Mouse (Mus musculus) embryonic facial prominence, embryonic 13.5 days (tissue): ENCODE results near the gene Itpkc. TPM values are rescaled to one million over a fixed set of nuclear protein-coding genes. Genes with fewer than 3 reads are reported as not detected.
A peak's percentile ranks its signal among the peaks of the same experiment; 100 is the strongest.

Source experiments
- ATAC-seq: fragments of 200-750 bp; cut with Nextera tagmentation; 2 replicates; pipeline ENCODE4 v1.8.0; 2017; ENCODE audit warnings: low read depth; ENCODE audit not compliant: insufficient number of reproducible peaks, insufficient read depth, low FRiP score, low TSS enrichment
- H3K27ac ChIP-seq: fragments of 300-500 bp; sonication (generic); 2 replicates; pipeline ENCODE4 v1.5.1; 2015; ENCODE audit warnings: moderate library complexity, mild to moderate bottlenecking, inconsistent platforms
- H3K27me3 ChIP-seq: fragments of 300-500 bp; sonication (generic); 2 replicates; pipeline ENCODE4 v1.6.1; 2015; ENCODE audit warnings: mild to moderate bottlenecking, inconsistent platforms
- H3K36me3 ChIP-seq: fragments of 300-500 bp; sonication (generic); 2 replicates; pipeline ENCODE4 v1.6.1; 2015; ENCODE audit warnings: mild to moderate bottlenecking, inconsistent platforms
- H3K4me1 ChIP-seq: fragments of 300-500 bp; sonication (generic); 2 replicates; pipeline ENCODE4 v1.6.1; 2015; ENCODE audit warnings: inconsistent platforms
- H3K4me2 ChIP-seq: fragments of 300-500 bp; sonication (generic); 2 replicates; pipeline ENCODE4 v1.6.1; 2015; ENCODE audit warnings: moderate library complexity, mild to moderate bottlenecking, inconsistent platforms
- H3K4me3 ChIP-seq: fragments of 300-500 bp; sonication (generic); 2 replicates; pipeline ENCODE4 v1.5.1; 2015; ENCODE audit warnings: mild to moderate bottlenecking, inconsistent platforms
- H3K9ac ChIP-seq: fragments of 300-500 bp; sonication (generic); 2 replicates; pipeline ENCODE4 v1.6.1; 2015; ENCODE audit warnings: mild to moderate bottlenecking, inconsistent platforms
- H3K9me3 ChIP-seq: fragments of 300-500 bp; sonication (generic); 2 replicates; pipeline ENCODE4 v1.6.1; 2016; ENCODE audit warnings: inconsistent platforms
- WGBS: fragments of 180-500 bp; shearing (Covaris S2); methylation state at CpG from one replicate; pipeline ENCODE4 v1.1.7; 2015; ENCODE audit warnings: mixed read lengths; 5-methylcytosine and 5-hydroxymethylcytosine counted together
- microRNA counts: library from miRNA; unstranded; fragments of <30 nt; microRNA quantifications from one replicate; lab custom pipeline; 2016
- microRNA-seq: library from miRNA; unstranded; fragments of <30 nt; microRNA quantifications from one replicate; pipeline ENCODE4, GENCODE M21; 2016
- polyA plus RNA-seq: library from polyadenylated mRNA; unstranded; fragments of >200 nt; fragmentation: Nextera tagmentation; extraction: Ambion mirVana; gene quantifications from 2 replicates; pipeline ENCODE4 v1.2.1, GENCODE M21; 2015

Itpkc gene
- polyA plus RNA-seq, 1 experiment from 2014 or later = 8.3 TPM

- peaks cover 53% of the 10 kb centered on the region for H3K4me1 ChIP-seq
Observed at GRCm38 (mm10) chr7:27161744-27162143, 66.7 kb downstream of the Itpkc start.

GRCm38 (mm10) chr7:27160921-27161320 is 67.5 kb downstream of the Itpkc start:
- WGBS = 87% methylated on average over 3 of the region's 3 CpGs
- H3K4me3 ChIP-seq = no peak overlapping the region
- H3K36me3 ChIP-seq = peaks cover 72% of the 10 kb centered on the region
- H3K4me2 ChIP-seq = no peak overlapping the region
- no peak overlapping the region for H3K27ac ChIP-seq
- no peak for ATAC-seq
- peaks cover 53% of the 10 kb centered on the region for H3K4me1 ChIP-seq
- no peak overlapping the region for H3K9ac ChIP-seq
- H3K27me3 ChIP-seq = no peaks in the 10 kb centered on the region
- H3K9me3 ChIP-seq = no peaks in the 10 kb centered on the region

More at GRCm38 (mm10) chr7:27161744-27162143, 66.7 kb downstream of the Itpkc start:
- no peak overlapping the region for H3K4me3 ChIP-seq
- H3K4me2 ChIP-seq = no peak overlapping the region
- H3K9ac ChIP-seq = peak overlapping the region; percentile 36; the same call in 1 of the 2 replicates
- no peak overlapping the region for H3K27ac ChIP-seq
- H3K27me3 ChIP-seq = no peaks in the 10 kb centered on the region
- no peaks in the 10 kb centered on the region for H3K9me3 ChIP-seq
- WGBS = 82% methylated on average over 4 of the region's 4 CpGs
- H3K36me3 ChIP-seq = peaks cover 72% of the 10 kb centered on the region
- ATAC-seq = no peak

GRCm38 (mm10) chr7:27159882-27160281 is 68.6 kb downstream of the Itpkc start:
- ATAC-seq = peak; percentile 82
- H3K4me3 ChIP-seq = no peak overlapping the region
- no peak overlapping the region for H3K9ac ChIP-seq
- H3K36me3 ChIP-seq = peaks cover 66% of the 10 kb centered on the region
- no peaks in the 10 kb centered on the region for H3K9me3 ChIP-seq
- peaks cover 44% of the 10 kb centered on the region for H3K4me1 ChIP-seq
- no peak overlapping the region for H3K27ac ChIP-seq
- WGBS = 11% methylated on average over 8 of the region's 8 CpGs
- H3K4me2 ChIP-seq = no peak overlapping the region
- H3K27me3 ChIP-seq = no peaks in the 10 kb centered on the region

- peaks cover 60% of the 10 kb centered on the region for H3K36me3 ChIP-seq
- no peak overlapping the region for H3K27ac ChIP-seq
- H3K4me2 ChIP-seq = no peak overlapping the region
- no peak overlapping the region for H3K9ac ChIP-seq
- no peak overlapping the region for H3K4me3 ChIP-seq
- H3K4me1 ChIP-seq = peaks cover 38% of the 10 kb centered on the region
- ATAC-seq = no peak
- no peaks in the 10 kb centered on the region for H3K9me3 ChIP-seq
- H3K27me3 ChIP-seq = no peaks in the 10 kb centered on the region
- 94% methylated on average over 6 of the region's 6 CpGs for WGBS
Observed at GRCm38 (mm10) chr7:27159256-27159655, 69.2 kb downstream of the Itpkc start.

GRCm38 (mm10) chr7:27158171-27158570 is 70.3 kb downstream of the Itpkc start:
- H3K4me1 ChIP-seq = peaks cover 32% of the 10 kb centered on the region
- no peak overlapping the region for H3K27ac ChIP-seq
- no peaks in the 10 kb centered on the region for H3K9me3 ChIP-seq
- no peak overlapping the region for H3K4me3 ChIP-seq
- 92% methylated on average over 9 of the region's 9 CpGs for WGBS
- H3K36me3 ChIP-seq = peaks cover 51% of the 10 kb centered on the region
- no peaks in the 10 kb centered on the region for H3K27me3 ChIP-seq
- no peak for ATAC-seq
- H3K4me2 ChIP-seq = no peak overlapping the region
- no peak overlapping the region for H3K9ac ChIP-seq

MicroRNAs encoded within 50 kb of the gene (microRNA counts, 519-probe panel; counts per million panel counts)
- 236 counts per million, percentile 44 among the panel's probes with 10 or more counts for microRNA mmu-miR-1191 (lab: Ali Mortazavi, UCI)

Small RNAs within 50 kb of the gene (microRNA-seq; reads per million reads assigned to microRNA genes)
- gene Mir1191 (3.7 reads per million, percentile 15 among the genes with 10 or more reads in this experiment), gene Mir3101 (0.74 reads per million)

Other genes starting within 250 kb of the Itpkc start
- not detected in 2 replicates for gene Cyp2a12, start 199.6 kb downstream of the Itpkc start, polyA plus RNA-seq
- 8.0 and 15.6 TPM in 2 replicates for gene Cyp2f2, start 108.8 kb downstream of the Itpkc start, polyA plus RNA-seq
- gene Cyp2t4, start 74.9 kb downstream of the Itpkc start, polyA plus RNA-seq = 0.25 and 0.32 TPM in 2 replicates
- 69.2 and 77.7 TPM in 2 replicates for gene Egln2, start 61.9 kb downstream of the Itpkc start, polyA plus RNA-seq
- gene Rab4b, start 49.8 kb downstream of the Itpkc start, polyA plus RNA-seq = 72.2 and 74.2 TPM in 2 replicates
- gene Gm21983, start 47.6 kb downstream of the Itpkc start, polyA plus RNA-seq = 2.2 and 5.2 TPM in 2 replicates
- gene Mia, start 47.5 kb downstream of the Itpkc start, polyA plus RNA-seq = 60.5 and 96.6 TPM in 2 replicates
- 4.1 and 4.5 TPM in 2 replicates for gene BC024978, start 32.9 kb downstream of the Itpkc start, polyA plus RNA-seq
- gene Snrpa, start 32.4 kb downstream of the Itpkc start, polyA plus RNA-seq = 292 and 298 TPM in 2 replicates
- 19.0 and 20.5 TPM in 2 replicates for gene Coq8b, start 4.4 kb upstream of the Itpkc start, polyA plus RNA-seq
- gene Numbl, start 29.8 kb upstream of the Itpkc start, polyA plus RNA-seq = 33.8 and 35.7 TPM in 2 replicates
- 32.0 and 40.3 TPM in 2 replicates for gene Ltbp4, start 109.0 kb upstream of the Itpkc start, polyA plus RNA-seq
- 61.5 and 70.6 TPM in 2 replicates for gene Shkbp1, start 127.4 kb upstream of the Itpkc start, polyA plus RNA-seq
- gene Gm20479, start 128.8 kb upstream of the Itpkc start, polyA plus RNA-seq = not detected in 2 replicates
- 0.56 and 0.73 TPM in 2 replicates for gene Sptbn4, start 219.0 kb upstream of the Itpkc start, polyA plus RNA-seq
- 46.1 and 52.9 TPM in 2 replicates for gene Blvrb, start 219.3 kb upstream of the Itpkc start, polyA plus RNA-seq
- gene Sertad3, start 245.1 kb upstream of the Itpkc start, polyA plus RNA-seq = 33.6 and 38.2 TPM in 2 replicates